Mouse (Mus musculus) thymus, postnatal 36 days (tissue): ENCODE measurements around the gene Slc16a14.
A peak's percentile ranks its signal among the peaks of the same experiment; 100 is the strongest.
"Not testable (repeated sequence)": the region's sequence is repeated elsewhere in the genome, so short reads cannot be mapped to it uniquely, and the experiment has no call there.

ENCODE experiments used
- DNase-seq, 2 experiments: peaks; one replicate each; pipeline ENCODE4 v3.0.0; 2022; ENCODE audit warnings: mixed read lengths in 2 of 2

Gene Slc16a14

GRCm38 (mm10) chr1:84934503-84935333, at the start of gene Slc16a14:
Gene Slc16a14, minus strand, starts transcription at chr1:84935134.
- no peak for DNase-seq

GRCm38 (mm10) chr1:84961779-84962178, 26.8 kb upstream of the Slc16a14 start:
- DNase-seq: not testable (repeated sequence)

GRCm38 (mm10) chr1:84957713-84958112, 22.8 kb upstream of the Slc16a14 start:
- not testable (repeated sequence) for DNase-seq

GRCm38 (mm10) chr1:84956771-84957170, 21.8 kb upstream of the Slc16a14 start:
- not testable (repeated sequence) for DNase-seq

- DNase-seq: no peak
Measured at GRCm38 (mm10) chr1:84952456-84953181, 17.7 kb upstream of the Slc16a14 start.

GRCm38 (mm10) chr1:84951566-84951965, 16.6 kb upstream of the Slc16a14 start:
- DNase-seq: no peak

- DNase-seq: no peak
Measured at GRCm38 (mm10) chr1:84947390-84947789, 12.5 kb upstream of the Slc16a14 start.

- no peak for DNase-seq
Measured at GRCm38 (mm10) chr1:84945950-84946349, 11.0 kb upstream of the Slc16a14 start.

GRCm38 (mm10) chr1:84943549-84943948, 8.6 kb upstream of the Slc16a14 start:
- DNase-seq: no peak

- DNase-seq: no peak
Measured at GRCm38 (mm10) chr1:84942666-84943065, 7.7 kb upstream of the Slc16a14 start.

GRCm38 (mm10) chr1:84940322-84940721, 5.4 kb upstream of the Slc16a14 start:
- DNase-seq: no peak

- no peak for DNase-seq
Measured at GRCm38 (mm10) chr1:84939466-84939865, 4.5 kb upstream of the Slc16a14 start.

GRCm38 (mm10) chr1:84936716-84937510, 2.0 kb upstream of the Slc16a14 start:
- no peak for DNase-seq

- no peak for DNase-seq
Measured at GRCm38 (mm10) chr1:84935668-84936067, 734 bp upstream of the Slc16a14 start.

- no peak for DNase-seq
Measured at GRCm38 (mm10) chr1:84934151-84934502, 807 bp downstream of the Slc16a14 start.

GRCm38 (mm10) chr1:84933472-84934150, 1.3 kb downstream of the Slc16a14 start:
- peak; percentile 13 to 17 for DNase-seq

- no peak for DNase-seq
Measured at GRCm38 (mm10) chr1:84925599-84925998, 9.3 kb downstream of the Slc16a14 start.

- DNase-seq: no peak
Measured at GRCm38 (mm10) chr1:84924134-84924533, 10.8 kb downstream of the Slc16a14 start.

GRCm38 (mm10) chr1:84923432-84923831, 11.5 kb downstream of the Slc16a14 start:
- DNase-seq: no peak

GRCm38 (mm10) chr1:84918865-84919264, 16.1 kb downstream of the Slc16a14 start:
- DNase-seq: no peak

GRCm38 (mm10) chr1:84915010-84915409, 19.9 kb downstream of the Slc16a14 start:
- no peak for DNase-seq

GRCm38 (mm10) chr1:84912571-84912970, 22.4 kb downstream of the Slc16a14 start:
- no peak for DNase-seq
